8 mouse cellular contexts compared by ENCODE assay signal in the genomic region with DNA sequence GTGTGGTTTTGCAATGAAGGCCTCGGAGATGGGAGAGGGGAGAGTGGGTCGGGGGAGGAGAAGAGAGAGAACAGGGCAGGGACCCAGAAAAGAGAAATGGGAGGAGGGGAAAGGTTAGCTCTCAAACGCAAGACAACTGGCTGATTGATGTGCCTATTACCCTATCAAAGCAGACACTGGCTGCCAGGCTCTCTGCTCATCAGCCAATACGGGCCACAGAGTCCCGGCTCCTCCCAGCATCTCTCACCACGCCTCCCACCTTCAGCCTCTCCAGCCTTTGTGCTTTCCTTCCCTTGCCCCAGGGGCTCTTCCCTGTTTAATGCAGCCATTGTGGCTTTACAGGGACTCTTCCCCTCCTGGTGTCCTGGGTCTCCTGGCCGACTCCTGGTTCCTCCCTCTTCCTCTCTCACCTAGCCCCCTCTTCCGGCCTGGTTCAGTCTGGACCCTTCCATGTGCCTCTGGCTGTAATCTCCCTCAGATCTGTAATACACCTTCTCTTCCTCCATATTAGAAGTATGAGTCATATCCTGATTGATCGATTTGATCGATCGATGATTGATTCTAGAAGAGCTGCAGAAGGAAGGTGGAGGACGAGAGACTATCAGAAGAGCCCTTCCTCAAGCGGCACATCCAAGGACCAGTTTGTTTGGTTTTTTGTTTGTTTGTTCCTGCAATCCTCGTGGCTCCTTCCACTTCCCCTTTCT. TPM values are rescaled to one million over a fixed set of nuclear protein-coding genes. Genes with fewer than 3 reads are reported as not detected.
DNase-seq lines count a peak whose midpoint lies in the region; ATAC-seq lines count a peak whose summit lies in the region.

No protein-coding gene starts in this region.

- ATAC-seq in inflammation-experienced regulatory T-cells, adult 6 months = peak; percentile 61

- DNase-seq in left cerebral cortex, adult 11 months (ENCODE audit: low spot score) = peak; percentile 59
- DNase-seq in left cerebral cortex, adult 18-20 months (ENCODE audit: low spot score in 2 of 2) = no peak
- DNase-seq in embryo, embryonic 10.5 days (ENCODE audit: low spot score) = peak; percentile 94
- DNase-seq in gastrocnemius, postnatal 36 days = peak; percentile 15 to 21
- peak; percentile 76 for DNase-seq in left cerebral cortex, postnatal 4 days
- peak; percentile 87 for DNase-seq in mesoderm, embryonic 11.5 days (ENCODE audit: low read depth, low spot score)
- peak; percentile 34 for DNase-seq in splenic B cell, adult 2 months (ENCODE audit: low read depth, low spot score)

- H3K36me3 ChIP-seq in splenic B cell, adult 2 months (ENCODE audit: control insufficient read depth, insufficient read depth, low read length, poor library complexity, severe bottlenecking) = no peaks in the 10 kb centered on the region

- intact Hi-C loops in gastrocnemius, postnatal 36 days (cut with DNase I) = no loop called here
- intact Hi-C loops in left cerebral cortex, postnatal 4 days (cut with DNase I) = no loop called here

- H3K27me3 ChIP-seq in splenic B cell, adult 2 months (ENCODE audit: control insufficient read depth, insufficient read depth, low read length, poor library complexity, severe bottlenecking) = no peaks in the 10 kb centered on the region; the same call in 1 of the 2 replicates

RNA-seq across cellular contexts. Expression of a gene that starts 8.8 kb away (rescaled TPM):
- 10 to 100 TPM; 10.2 to 11.4 TPM for total RNA-seq in left cerebral cortex, adult 18-20 months (2021)
- under 1 TPM; 0.79 to 0.82 TPM for total RNA-seq in gastrocnemius, postnatal 36 days (2021)
- polyA plus RNA-seq in inflammation-experienced regulatory T-cells, adult 6 months (2017; shearing (Covaris generic)) = under 1 TPM in 2 of 3 experiments, not detected in 1; 0.59 to 0.82 TPM
- 10 to 100 TPM; 12.1 to 16.6 TPM for total RNA-seq in left cerebral cortex, postnatal 4 days (2021)

Comparison
In these comparisons a context has a peak if more than half of its experiments do, and no peak if none do; other contexts are left out.
1. DNase-seq: peak in left cerebral cortex, adult 11 months (single experiment), embryo, embryonic 10.5 days (single experiment), gastrocnemius, postnatal 36 days (2 of 2), left cerebral cortex, postnatal 4 days (single experiment), mesoderm, embryonic 11.5 days (single experiment) and splenic B cell, adult 2 months (single experiment); none in left cerebral cortex, adult 18-20 months (0 of 2).
2. RNA of a gene that starts 8.8 kb away (total RNA-seq): 12.1 to 16.6 TPM in left cerebral cortex, postnatal 4 days and 10.2 to 11.4 TPM in left cerebral cortex, adult 18-20 months; 0.79 to 0.82 TPM in gastrocnemius, postnatal 36 days; every median in the first group is over 4 times any median in the second.